Mouse (Mus musculus) midbrain, embryonic 11.5 days (tissue): Measurements from ENCODE around the gene Rbms1. TPM values are rescaled to one million over a fixed set of nuclear protein-coding genes. Genes with fewer than 3 reads are reported as not detected.

ENCODE experiments used
- ATAC-seq: fragments of 200-750 bp; cut with Nextera tagmentation; 2 replicates; pipeline ENCODE4 v1.8.0; 2017; ENCODE audit warnings: moderate TSS enrichment, moderate library complexity; ENCODE audit not compliant: low FRiP score
- DNase-seq: peaks from one replicate; pipeline ENCODE4 v3.0.0; 2015; ENCODE audit warnings: low spot score; ENCODE audit errors: missing footprints
- H3K27ac ChIP-seq: fragments of 300-500 bp; sonication (generic); 2 replicates; pipeline ENCODE4 v1.5.1; 2014; ENCODE audit warnings: low read depth, low read length
- H3K27me3 ChIP-seq: fragments of 300-500 bp; sonication (generic); 2 replicates; pipeline ENCODE4 v1.6.1; 2014; ENCODE audit warnings: mild to moderate bottlenecking, low read length, moderate library complexity, mixed read lengths; ENCODE audit not compliant: control insufficient read depth, insufficient read depth
- H3K36me3 ChIP-seq: fragments of 300-500 bp; sonication (generic); 2 replicates; pipeline ENCODE4 v1.6.1; 2014; ENCODE audit warnings: mild to moderate bottlenecking, low read length, moderate library complexity, mixed read lengths; ENCODE audit not compliant: control insufficient read depth, insufficient read depth
- H3K4me1 ChIP-seq: fragments of 300-500 bp; sonication (generic); 2 replicates; pipeline ENCODE4 v1.6.1; 2014; ENCODE audit warnings: low read length; ENCODE audit not compliant: control insufficient read depth, insufficient read depth
- H3K4me2 ChIP-seq: fragments of 300-500 bp; sonication (generic); 2 replicates; pipeline ENCODE4 v1.6.1; 2014; ENCODE audit warnings: mild to moderate bottlenecking, moderate library complexity
- H3K4me3 ChIP-seq: fragments of 300-500 bp; sonication (generic); 2 replicates; pipeline ENCODE4 v1.5.1; 2014; ENCODE audit warnings: low read depth, low read length
- H3K9ac ChIP-seq: fragments of 300-500 bp; sonication (generic); 2 replicates; pipeline ENCODE4 v1.6.1; 2014; ENCODE audit warnings: low read length
- H3K9me3 ChIP-seq: fragments of 300-500 bp; sonication (generic); 2 replicates; pipeline ENCODE4 v1.6.1; 2016; ENCODE audit warnings: low read length; ENCODE audit not compliant: control insufficient read depth
- WGBS: fragments of 180-500 bp; shearing (Covaris S2); extraction: QIAGEN DNeasy Blood & Tissue Kit; methylation state at CpG from one replicate; pipeline ENCODE4 v1.1.7; 2014; 5-methylcytosine and 5-hydroxymethylcytosine counted together
- polyA plus RNA-seq: library from polyadenylated mRNA; unstranded; fragments of >200 nt; fragmentation: Nextera tagmentation; extraction: Ambion mirVana; gene quantifications from 2 replicates; pipeline ENCODE4 v1.2.1, GENCODE M21; 2014

Gene Rbms1
- polyA plus RNA-seq, 1 experiment from 2014 or later = 43.2 TPM

GRCm38 (mm10) chr2:60948241-60948640 is 14.8 kb downstream of the Rbms1 start:
- no peak for DNase-seq
- Histone ChIP-seq H3K36me3 (no peaks in the 10 kb centered on the region), H3K9ac (no peak overlapping the region), H3K4me3 (no peak overlapping the region), H3K27ac (no peak overlapping the region), H3K9me3 (no peaks in the 10 kb centered on the region), H3K27me3 (no peaks in the 10 kb centered on the region), H3K4me2 (no peak overlapping the region), H3K4me1 (no peaks in the 10 kb centered on the region)
- 53% methylated on average over 3 of the region's 3 CpGs for WGBS
- no peak for ATAC-seq

GRCm38 (mm10) chr2:60947817-60948216 is 15.2 kb downstream of the Rbms1 start:
- no peak overlapping the region for H3K9ac ChIP-seq
- H3K27ac ChIP-seq = no peak overlapping the region
- WGBS = 89% methylated on average over 4 of the region's 4 CpGs
- no peak overlapping the region for H3K4me2 ChIP-seq
- no peaks in the 10 kb centered on the region for H3K27me3 ChIP-seq
- H3K4me3 ChIP-seq = no peak overlapping the region
- no peaks in the 10 kb centered on the region for H3K9me3 ChIP-seq
- no peak for DNase-seq
- no peak for ATAC-seq
- no peaks in the 10 kb centered on the region for H3K36me3 ChIP-seq
- no peaks in the 10 kb centered on the region for H3K4me1 ChIP-seq

GRCm38 (mm10) chr2:60940454-60940961 is 22.5 kb downstream of the Rbms1 start:
- H3K4me2 ChIP-seq = no peak overlapping the region
- WGBS = 74% methylated on average over 8 of the region's 8 CpGs
- DNase-seq (no peak), ATAC-seq (no peak)
- H3K36me3 ChIP-seq = no peaks in the 10 kb centered on the region
- no peaks in the 10 kb centered on the region for H3K9me3 ChIP-seq
- H3K4me3 ChIP-seq = no peak overlapping the region
- H3K27me3 ChIP-seq = no peaks in the 10 kb centered on the region
- H3K4me1 ChIP-seq = no peaks in the 10 kb centered on the region
- no peak overlapping the region for H3K9ac ChIP-seq
- no peak overlapping the region for H3K27ac ChIP-seq

- Histone ChIP-seq H3K36me3 (no peaks in the 10 kb centered on the region), H3K9me3 (no peaks in the 10 kb centered on the region), H3K27ac (no peak overlapping the region), H3K4me3 (no peak overlapping the region), H3K4me2 (no peak overlapping the region), H3K4me1 (no peaks in the 10 kb centered on the region), H3K27me3 (no peaks in the 10 kb centered on the region), H3K9ac (no peak overlapping the region)
- WGBS = 94% methylated on average over 2 of the region's 2 CpGs
- no peak for ATAC-seq
- no peak for DNase-seq
These were observed 23.0 kb downstream of the Rbms1 start for GRCm38 (mm10) chr2:60939957-60940356.

- Histone ChIP-seq H3K9me3 (no peaks in the 10 kb centered on the region), H3K4me3 (no peak overlapping the region)
These were observed 26.1 kb downstream of the Rbms1 start for GRCm38 (mm10) chr2:60936910-60937309.

GRCm38 (mm10) chr2:60928948-60929347 is 34.0 kb downstream of the Rbms1 start:
- Histone ChIP-seq H3K4me3 (no peak overlapping the region), H3K27ac (no peak overlapping the region), H3K9ac (no peak overlapping the region), H3K36me3 (no peaks in the 10 kb centered on the region), H3K4me1 (no peaks in the 10 kb centered on the region), H3K9me3 (no peaks in the 10 kb centered on the region), H3K27me3 (no peaks in the 10 kb centered on the region), H3K4me2 (no peak overlapping the region)
- WGBS = 95% methylated on average over 5 of the region's 5 CpGs
- DNase-seq (no peak), ATAC-seq (no peak)

More at GRCm38 (mm10) chr2:60936910-60937309, 26.1 kb downstream of the Rbms1 start:
- Histone ChIP-seq H3K4me1 (no peaks in the 10 kb centered on the region), H3K36me3 (no peaks in the 10 kb centered on the region), H3K9ac (no peak overlapping the region), H3K4me2 (no peak overlapping the region), H3K27ac (no peak overlapping the region), H3K27me3 (no peaks in the 10 kb centered on the region)
- WGBS = 93% methylated on average over 14 of the region's 14 CpGs
- no peak for DNase-seq
- no peak for ATAC-seq

- DNase-seq = no peak
These were observed 34.9 kb downstream of the Rbms1 start for GRCm38 (mm10) chr2:60927906-60928775.

GRCm38 (mm10) chr2:60925063-60925462 is 37.9 kb downstream of the Rbms1 start:
- Histone ChIP-seq H3K4me3 (no peak overlapping the region), H3K9me3 (no peaks in the 10 kb centered on the region), H3K27ac (no peak overlapping the region), H3K9ac (no peak overlapping the region), H3K36me3 (no peaks in the 10 kb centered on the region), H3K4me2 (no peak overlapping the region), H3K27me3 (no peaks in the 10 kb centered on the region), H3K4me1 (no peaks in the 10 kb centered on the region)
- DNase-seq (no peak), ATAC-seq (no peak)
- 74% methylated on average over 5 of the region's 5 CpGs for WGBS

More at GRCm38 (mm10) chr2:60927906-60928775, 34.9 kb downstream of the Rbms1 start:
- H3K36me3 ChIP-seq = no peaks in the 10 kb centered on the region
- no peak overlapping the region for H3K27ac ChIP-seq
- no peaks in the 10 kb centered on the region for H3K27me3 ChIP-seq
- no peaks in the 10 kb centered on the region for H3K4me1 ChIP-seq
- no peak for ATAC-seq
- H3K4me2 ChIP-seq = no peak overlapping the region
- no peaks in the 10 kb centered on the region for H3K9me3 ChIP-seq
- WGBS = 91% methylated on average over 8 of the region's 8 CpGs
- no peak overlapping the region for H3K4me3 ChIP-seq
- H3K9ac ChIP-seq = no peak overlapping the region

- Histone ChIP-seq H3K36me3 (no peaks in the 10 kb centered on the region), H3K4me2 (no peak overlapping the region), H3K27me3 (no peaks in the 10 kb centered on the region), H3K4me3 (no peak overlapping the region), H3K27ac (no peak overlapping the region), H3K9me3 (no peaks in the 10 kb centered on the region), H3K9ac (no peak overlapping the region), H3K4me1 (no peaks in the 10 kb centered on the region)
- DNase-seq (no peak), ATAC-seq (no peak)
- WGBS = 75% methylated on average over 11 of the region's 11 CpGs
These were observed 39.0 kb downstream of the Rbms1 start for GRCm38 (mm10) chr2:60923756-60924544.
